Mouse (Mus musculus) adrenal gland, postnatal 25 days (tissue): ENCODE results near the gene Rab1a. TPM values are rescaled to one million over a fixed set of nuclear protein-coding genes. Genes with fewer than 3 reads are reported as not detected.
"Not testable (repeated sequence)": the region's sequence is repeated elsewhere in the genome, so short reads cannot be mapped to it uniquely, and the experiment has no call there.

Experiments used
- DNase-seq: peaks from one replicate; pipeline ENCODE4 v3.0.0; 2021; ENCODE audit warnings: mixed read lengths
- long read RNA-seq: library from polyadenylated mRNA; stranded (forward); transcript quantifications from one replicate; pipeline ENCODE4 v2.0.0, GENCODE M21; 2021
- total RNA-seq: library from RNA; stranded (reverse); gene quantifications from 2 replicates; pipeline ENCODE4 v1.2.3, GENCODE M21; 2021

The Rab1a gene
- total RNA-seq = 164 and 182 TPM in 2 replicates
- long read RNA-seq, transcript Rab1a-201 (6 exons, 2,827 nt) = major isoform, 106 of 119 reads
- long read RNA-seq, partial matches to known transcripts = 12 of 119 reads
- long read RNA-seq, other reads (novel, unspliced or antisense) = 1 of 119 reads

DNA sequence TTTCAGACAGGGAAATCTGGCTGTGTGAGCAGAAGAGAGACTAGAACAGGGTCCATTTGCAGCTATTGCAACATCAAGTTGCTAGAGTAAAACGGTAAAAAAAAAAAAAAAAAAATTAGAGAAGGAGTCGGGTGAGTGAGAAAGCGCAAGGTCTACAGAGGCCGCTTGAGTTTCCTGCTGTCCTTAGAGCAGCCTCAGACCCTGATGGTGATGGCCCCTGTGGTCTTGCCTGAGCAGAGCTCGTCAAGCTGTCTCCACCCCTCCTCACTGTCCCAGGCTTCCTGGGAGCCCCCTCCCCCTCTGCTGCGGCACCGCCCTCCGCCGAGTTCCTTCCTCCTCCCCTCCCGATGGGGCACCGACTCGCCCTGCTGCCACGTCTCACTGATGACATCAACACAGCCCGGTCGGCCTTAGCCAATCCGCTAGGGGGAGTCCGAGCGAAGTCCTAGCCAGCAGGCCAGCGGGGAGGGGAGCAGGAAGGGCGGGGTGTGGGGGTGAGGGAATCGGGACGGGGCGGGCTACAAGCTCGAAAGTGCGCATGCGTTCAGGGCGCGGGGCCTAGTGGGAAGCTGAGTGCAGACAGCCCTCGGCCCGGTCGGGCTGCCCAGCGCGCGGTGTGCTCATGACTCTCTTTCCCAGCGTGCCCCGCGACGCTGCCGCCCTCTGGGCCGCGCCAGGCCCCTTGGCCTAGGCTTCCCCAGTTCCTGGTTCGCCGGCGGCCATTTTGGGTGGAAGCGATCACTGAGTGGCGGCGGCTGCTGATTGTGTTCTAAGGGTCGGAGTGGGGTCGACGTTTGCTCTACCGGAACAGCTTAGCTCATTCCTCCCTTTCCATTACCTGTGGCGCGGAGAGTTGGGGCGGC lies at the start of gene Rab1a:
Gene Rab1a (plus strand): TSS at position 720 of the 863 bp plus-strand sequence.
- peak; percentile 100 for DNase-seq

DNA sequence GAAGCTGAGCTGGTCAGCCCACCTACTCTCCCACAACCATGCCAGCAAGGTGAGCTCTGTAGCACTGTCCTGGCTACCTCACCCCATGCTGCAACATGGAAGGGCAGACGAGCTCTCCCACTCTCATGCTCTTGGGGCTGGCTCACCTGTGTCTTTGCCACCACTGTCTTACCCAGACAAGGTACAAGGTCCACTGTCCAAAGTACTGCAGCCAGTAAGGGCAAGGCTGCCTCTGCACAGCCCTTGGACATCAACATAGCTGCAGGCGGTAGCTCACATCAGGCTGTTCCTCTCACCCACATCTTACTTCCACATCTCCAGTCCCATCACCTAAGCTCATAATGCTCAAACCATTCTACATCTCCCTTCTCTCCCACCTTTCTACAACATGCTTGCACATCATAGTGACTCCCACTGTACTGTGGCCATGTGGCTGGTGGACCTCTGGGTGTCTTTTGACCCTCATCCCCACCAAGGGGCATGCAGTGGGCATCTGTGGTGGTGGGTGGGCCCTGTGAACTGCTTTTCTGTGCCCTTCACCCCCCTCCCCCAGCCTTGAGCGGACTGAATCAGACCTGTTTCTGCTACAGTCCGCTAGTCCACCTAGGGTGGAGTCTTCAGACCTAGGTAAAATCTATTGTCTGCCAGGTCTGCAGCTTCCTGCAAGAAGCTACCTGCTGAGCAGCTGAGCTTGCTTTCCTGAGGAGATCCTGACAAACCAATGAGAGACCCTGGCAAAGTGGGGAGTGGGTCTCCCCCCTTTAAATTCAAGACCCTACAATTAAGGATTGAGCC lies 48.9 kb upstream of the Rab1a start:
- DNase-seq = no peak

DNA sequence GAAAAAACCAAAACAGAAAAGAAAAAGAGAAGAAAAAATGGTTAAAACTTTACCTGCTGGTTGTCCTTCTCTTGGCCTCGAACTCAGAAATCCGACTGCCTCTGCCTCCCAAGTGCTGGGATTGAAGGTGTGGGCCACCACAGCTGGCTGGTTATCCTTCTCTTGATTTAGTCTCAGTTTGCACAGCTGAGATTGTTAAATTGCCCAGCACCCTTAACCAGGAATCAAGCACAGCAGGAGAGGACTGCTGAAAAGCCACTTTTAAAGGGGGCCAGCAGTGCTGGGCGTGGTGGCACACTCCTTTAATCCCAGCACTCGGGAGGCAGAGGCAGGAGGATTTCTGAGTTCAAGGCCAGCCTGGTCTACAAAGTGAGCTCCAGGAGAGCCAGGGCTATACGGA lies 47.7 kb upstream of the Rab1a start:
- DNase-seq = not testable (repeated sequence)

DNA sequence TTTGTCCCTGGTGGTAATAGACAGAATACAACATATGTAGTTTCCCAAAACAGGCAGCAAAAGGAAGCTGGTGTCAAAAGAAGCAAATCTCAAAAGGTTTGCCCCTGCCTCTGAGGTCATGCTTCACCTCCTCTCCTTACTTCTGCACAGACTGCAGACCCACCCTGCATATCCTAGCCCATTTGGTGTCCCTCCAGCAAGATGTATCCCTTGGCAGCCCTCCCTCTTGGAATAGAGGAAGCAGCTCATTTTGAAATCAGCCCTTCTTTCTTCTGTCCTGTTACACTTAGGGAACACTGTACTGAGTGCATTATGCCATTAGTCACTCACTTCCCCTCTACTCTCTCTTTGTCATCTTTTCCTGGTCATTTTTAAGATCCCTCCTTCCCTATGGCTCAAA lies 42.4 kb upstream of the Rab1a start:
- DNase-seq = no peak

DNA sequence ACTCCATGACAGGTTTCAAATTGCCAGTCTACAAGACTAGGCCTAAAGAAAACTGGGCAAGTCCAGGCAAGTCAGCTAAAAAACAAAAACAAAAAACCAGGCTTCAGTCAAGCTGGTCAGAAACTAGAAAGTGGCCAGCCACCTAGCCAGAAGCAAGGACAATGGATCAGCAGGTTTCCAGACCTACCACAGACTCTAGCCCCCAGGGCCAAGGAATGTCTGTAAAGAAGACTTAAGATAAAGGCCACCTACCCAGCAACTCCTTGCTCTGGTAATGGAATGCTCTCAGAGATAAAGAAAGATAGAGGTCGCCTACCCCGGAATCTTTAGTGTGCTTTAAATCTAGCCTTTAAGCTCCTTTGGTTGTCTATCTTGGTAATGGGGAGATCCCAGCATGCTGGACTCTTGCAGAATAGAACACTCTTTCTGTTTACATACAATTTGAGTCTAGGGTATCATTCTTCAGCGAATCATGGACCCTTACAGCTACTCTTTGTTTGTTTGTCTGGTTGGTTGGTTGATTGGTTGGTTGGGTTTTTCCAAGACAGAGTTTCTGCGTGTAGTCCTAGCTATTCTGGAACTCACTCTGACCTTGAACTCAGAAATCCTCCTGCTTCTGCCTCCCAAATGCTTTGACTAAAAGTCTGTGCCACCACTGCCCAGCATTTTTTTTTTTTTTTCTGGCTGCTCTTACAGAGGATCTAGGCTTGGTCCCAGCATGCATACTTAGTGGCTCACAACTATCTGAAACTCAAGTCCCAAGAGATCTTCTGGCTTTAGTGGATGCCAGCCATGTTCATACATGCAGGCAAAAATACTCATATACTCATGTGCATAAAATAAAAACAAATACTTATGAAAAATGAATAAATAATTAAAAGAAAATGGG lies 36.0 kb upstream of the Rab1a start:
- DNase-seq = no peak

DNA sequence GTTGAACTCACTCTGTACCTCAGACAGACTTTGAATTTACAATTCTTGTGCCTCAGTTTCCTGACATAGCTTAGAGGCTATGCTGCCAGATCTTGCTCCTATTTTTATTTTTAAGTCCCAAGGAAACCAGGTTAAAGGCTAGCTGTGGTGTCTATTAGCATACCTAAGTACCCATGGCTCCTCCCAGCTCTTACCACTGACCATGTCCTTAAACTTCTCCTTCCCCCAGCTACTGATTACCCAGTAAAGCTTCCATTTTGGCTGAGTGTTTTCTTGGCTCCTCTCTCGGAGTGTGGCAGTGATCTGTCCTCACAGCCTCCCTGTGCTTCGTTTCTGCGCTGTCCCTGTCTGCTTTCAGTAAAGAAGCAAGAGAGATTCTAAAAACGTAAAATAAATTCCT lies 35.2 kb upstream of the Rab1a start:
- no peak for DNase-seq

DNA sequence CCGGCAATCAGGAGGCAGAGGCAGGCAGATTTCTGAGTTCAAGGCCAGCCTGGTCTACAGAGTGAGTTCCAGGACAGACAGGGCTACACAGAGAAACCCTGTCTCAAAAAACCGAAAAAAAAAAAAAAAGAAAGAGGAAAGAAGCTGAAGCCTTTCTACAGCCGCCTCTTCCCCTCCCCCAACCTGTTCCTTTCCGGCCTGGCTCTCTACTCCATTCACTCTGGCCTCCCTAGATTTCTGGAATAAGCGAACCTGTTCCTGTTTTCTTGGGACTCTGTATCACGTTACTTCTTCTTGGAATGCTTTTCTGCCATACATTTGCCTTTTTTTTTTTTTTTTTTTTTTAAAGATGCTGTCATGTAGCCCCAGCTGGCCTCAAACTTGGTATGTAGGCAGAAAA lies 34.8 kb upstream of the Rab1a start:
- not testable (repeated sequence) for DNase-seq

DNA sequence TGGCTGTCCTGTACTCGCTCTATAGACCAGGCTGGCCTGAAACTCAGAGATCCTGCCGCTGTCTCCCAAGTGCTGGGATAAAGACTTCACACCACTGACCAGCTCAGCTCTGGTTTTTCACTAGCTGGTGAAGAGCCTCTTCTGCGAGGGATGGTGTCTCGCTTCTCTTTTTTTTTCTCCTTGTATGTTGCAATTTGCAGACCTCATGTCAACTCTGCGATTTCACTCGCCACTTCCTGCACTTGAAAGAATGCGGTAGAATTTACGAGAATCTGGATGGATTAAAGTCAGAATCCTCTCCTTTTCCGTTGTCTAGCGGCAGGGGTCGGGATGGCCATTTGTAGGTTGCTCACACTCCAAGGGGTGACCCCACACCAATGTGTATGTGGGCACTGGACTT lies 32.3 kb upstream of the Rab1a start:
- no peak for DNase-seq

DNA sequence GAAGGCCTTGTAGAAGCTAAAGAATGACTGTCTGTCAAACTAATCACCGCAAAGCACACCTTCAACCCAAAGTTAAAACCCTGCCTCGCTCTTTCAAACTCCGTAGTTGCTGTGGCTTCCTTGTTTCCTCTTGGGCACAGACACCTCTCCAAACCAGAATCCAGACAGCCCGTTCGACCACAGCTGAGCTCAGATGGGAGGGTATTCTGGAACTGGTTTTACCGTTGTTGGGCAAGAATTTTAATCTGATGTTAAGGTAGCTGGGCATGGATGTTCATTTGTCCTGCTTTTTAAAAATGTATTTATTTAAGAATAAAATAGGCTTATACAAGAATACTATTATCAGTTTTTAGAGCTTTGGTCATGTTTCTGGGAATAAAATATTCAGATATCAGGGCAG lies 14.0 kb upstream of the Rab1a start:
- DNase-seq = no peak

DNA sequence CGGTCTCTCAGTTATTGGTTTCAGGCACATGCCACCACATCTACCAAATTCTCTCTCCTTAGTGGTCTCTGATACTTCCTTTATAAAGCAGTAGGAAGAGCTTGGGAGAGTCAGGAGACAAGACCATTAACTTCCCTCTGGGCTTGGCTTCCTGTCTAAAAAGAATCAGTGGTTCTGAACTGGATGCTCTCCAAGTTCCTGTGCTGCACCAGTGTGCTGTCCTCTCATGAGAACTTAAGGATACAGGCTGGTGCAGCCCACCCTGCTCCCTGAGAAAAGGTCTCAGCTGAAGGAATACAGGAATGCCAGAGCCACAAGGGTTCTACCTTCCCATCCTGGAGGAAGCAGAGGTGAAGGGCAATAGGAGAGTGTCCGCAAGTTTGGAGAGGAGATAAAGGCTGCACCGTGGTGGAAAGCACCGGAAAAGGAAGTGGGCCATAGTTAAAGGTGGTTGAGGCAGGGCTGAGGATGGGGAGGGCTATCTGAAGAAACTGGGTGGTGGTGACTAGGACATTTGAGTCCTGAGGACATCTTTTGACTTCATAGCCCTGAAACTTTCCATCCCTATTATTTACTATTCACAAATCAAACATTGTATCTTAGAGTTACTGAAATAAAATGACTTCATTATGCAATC lies 8.0 kb upstream of the Rab1a start:
- DNase-seq = no peak

DNA sequence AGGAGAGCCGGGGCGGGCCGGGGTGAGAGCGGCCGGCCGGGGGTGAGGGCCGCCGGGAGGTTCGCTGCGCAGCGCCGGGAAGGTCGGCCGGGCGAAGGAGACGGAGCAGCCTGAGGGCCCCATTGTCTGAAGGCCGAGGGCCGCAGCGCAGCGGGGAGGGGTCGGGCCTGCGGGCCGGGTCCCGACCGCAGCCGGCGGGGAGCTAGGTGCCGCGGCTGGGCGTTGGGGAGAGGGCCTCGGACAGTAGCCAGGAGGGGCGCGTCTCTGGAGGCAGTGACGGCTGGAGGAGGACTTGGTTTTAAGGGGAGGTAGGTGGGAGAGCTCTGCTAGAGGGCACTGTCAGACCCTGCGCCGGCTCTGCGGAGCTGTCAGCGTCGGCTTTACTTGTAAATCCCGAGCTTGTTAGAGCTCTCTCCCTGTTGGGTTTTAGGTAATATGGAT lies 449 bp downstream of the Rab1a start:
- DNase-seq = peak; percentile 46

DNA sequence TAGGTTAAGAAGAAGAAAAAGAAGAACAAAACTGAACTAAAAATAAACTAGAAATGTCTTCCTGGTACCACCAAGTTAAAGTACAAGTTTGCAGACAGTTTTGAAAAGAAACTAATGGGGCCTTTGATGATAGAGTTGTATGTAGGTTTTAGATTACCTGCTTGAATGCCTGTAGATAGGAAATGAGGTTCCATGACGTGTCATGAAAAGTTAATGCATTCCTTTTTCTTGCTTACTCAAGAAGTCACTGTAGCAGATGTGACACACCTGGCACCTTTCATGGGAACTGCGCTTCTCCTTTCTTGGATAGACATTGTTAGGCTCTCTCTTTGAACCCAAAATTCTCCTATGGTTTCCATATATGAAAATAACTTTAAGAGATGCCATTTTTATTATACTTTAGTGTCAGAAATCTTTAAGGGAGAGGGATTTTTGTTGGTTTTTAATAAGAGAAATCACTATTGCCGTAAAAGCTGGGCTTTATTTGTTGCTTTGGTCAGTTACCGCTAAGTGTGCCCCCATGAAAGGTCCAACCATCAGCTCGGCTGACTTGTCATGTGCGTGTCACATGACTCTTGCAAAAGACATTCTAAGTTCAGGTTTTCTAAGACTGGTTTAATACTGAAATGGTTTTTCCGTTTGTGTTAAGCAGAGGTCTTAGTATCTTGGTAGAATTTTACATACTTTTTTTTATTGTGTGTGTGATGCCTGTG lies 1.2 kb downstream of the Rab1a start:
- no peak for DNase-seq

DNA sequence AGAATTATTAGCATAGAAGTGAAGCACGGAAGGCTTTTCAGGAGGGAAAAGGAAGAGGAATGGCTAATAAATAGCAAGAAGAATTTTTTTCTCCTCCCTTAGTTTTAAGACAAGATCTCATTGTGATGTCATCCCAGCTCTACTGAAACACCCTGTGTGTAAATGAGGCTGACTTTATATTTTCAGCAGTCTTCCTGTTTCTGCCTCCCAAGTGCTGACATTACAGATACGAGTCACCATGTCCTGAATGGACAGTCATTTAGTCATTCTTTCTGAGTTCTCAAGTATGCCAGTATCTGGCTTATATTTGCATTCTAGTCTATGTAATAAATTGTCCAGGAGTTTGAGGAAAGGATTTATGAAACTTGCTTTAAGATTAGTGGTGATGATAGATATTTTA lies 3.1 kb downstream of the Rab1a start:
- no peak for DNase-seq

DNA sequence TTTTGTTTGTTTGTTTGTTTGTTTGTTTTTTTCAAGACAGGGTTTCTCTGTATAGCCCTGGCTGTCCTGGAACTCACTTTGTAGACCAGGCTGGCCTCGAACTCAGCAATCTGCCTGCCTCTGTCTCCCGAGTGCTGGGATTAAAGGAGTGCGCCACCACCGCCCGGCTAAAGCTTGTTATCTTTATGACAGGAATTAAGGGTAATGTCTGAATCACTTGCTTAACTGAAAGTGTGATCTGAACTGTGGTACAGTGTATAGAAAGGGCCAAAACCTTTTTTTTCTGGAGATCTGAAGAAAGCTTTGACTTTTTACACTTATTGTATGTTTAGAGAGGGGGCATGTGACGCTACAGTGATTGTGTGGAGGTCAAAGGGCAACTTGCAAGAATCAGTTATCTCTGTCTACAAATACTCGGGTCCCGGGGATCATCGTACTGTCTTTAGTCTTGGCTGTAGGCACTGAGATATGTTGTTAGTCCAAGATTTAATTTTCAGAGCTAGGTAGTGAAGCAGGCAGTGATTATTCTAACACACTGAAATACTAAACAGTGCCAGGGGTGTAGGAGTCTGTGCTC lies 3.7 kb downstream of the Rab1a start:
- no peak for DNase-seq

DNA sequence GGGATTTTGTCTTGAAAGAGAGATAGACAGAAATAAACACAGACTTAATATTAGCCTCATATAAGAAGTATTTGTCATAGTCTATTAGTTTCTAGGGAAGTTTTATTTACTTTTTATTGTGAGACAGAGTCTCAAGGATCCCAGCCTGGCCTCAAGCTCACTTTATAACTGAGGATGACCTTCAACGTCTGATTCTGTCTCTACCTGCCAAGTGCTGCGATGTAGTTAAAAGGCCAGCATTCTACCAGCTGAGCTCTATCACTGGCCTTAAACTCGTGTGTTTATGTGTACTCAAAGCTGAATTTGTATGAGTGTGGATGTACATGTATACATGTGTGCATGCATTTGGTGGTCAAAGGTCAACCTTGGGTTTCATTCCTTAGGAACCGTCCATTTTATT lies 4.3 kb downstream of the Rab1a start:
- DNase-seq = no peak

DNA sequence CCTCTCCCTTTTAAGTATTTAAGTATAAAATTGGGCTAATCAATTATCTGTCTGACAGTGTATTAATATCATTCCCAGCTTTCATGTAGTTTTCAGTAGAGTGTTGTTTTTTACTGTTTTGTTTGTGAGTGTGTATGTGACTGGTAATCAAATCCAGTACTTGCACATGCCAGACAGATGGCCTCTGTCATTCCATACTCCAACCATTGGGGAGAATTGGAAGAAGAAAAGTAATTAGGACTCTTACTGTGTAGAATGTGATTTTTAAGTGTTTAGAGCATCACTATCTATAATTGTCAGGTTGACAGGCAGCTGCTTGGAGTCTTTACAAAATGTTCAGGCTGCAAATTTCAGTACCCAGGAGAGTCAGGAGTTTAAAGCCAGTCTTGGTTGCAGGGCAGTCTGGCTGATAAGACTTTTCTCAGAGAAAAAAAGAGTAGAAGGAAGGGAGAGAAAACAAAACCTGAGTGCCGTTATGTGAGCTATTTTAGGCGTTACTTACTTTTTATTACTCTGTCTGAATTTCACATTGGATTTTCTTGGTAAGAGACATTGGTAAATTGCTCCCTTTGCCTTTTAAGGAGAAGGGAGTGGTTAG lies 5.5 kb downstream of the Rab1a start:
- no peak for DNase-seq

DNA sequence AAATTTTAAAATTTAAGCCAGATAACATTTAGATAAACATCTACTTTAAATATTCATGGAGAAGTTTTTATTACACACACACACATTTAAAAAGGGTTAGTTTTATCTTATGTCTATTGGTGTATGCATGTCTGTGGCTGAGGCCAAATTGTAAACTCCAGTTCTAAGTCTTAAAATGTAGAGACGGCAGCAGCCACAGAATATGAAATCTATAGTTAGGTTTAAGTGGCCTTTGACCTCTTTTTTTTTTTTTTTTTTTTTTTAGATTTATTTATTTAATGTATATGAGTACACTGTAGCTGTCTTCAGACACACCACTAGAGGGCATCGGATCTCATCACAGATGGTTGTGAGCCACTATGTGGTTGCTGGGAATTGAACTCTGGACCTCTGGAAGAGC lies 6.4 kb downstream of the Rab1a start:
- no peak for DNase-seq

DNA sequence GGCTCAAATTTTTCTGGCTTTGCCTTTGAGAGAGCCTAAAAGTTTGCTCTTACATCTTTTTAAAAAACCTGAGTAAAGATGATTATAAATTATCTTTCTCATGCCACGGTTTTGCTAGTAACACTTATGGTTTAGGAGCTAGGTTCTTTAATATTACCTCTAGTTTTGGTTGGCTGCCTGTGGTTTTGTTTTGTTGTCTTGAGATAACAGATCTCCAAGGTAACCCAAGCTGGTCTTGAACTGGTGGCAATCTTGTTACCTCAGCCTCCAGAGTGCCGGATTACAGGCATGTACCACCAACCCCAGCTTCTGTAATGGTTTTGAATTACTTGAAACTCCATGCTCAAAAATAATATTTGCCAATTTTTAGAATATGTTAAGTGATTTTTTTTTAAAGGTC lies 10.6 kb downstream of the Rab1a start:
- DNase-seq = no peak

DNA sequence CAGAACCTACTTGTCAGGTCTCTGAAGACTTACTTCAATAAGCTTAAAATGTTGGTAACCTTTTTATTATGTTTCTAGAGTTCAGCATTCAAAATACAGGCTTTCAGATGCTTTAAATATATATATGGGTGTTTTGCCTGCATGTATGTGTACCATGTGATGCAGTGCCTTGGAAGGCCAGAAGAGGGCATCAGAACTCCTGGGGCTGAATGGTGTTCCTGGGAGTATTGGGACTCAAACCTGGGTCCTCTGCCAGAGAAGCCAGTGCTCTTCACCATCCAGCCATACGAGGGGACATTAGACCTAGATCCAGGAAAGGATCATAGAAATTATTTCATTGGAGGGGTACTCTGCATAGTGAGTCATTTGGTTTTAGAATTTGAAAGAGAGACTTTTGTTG lies 13.5 kb downstream of the Rab1a start:
- peak; percentile 12 for DNase-seq

DNA sequence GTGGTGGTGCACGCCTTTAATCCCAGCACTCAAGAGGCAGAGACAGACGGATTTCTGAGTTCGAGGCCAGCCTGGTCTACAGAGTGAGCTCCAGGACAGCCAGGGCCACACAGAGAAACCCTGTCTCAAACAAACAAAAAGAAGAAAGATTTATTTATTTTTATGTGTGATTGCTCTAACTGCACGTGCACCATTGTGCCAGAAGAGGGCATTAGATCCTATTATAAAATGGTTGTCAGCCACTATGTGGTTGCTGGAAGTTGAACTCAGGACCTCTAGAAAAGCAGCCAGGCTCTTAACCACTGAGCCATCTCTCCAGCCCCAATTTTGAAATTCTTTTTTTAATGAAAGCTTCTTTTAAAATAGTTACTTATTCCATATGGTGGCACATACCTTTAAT lies 15.2 kb downstream of the Rab1a start:
- DNase-seq = no peak
